Mouse (Mus musculus) lung, postnatal 4 days (tissue): ENCODE data around the gene Oprm1.
A peak's percentile ranks its signal among the peaks of the same experiment; 100 is the strongest.

Source experiments
- DNase-seq, 2 experiments: peaks; one replicate each; pipeline ENCODE4 v3.0.0; 2021

The Oprm1 gene

GRCm38 (mm10) chr10:7047919-7048291, 289.6 kb downstream of the Oprm1 start:
- no peak for DNase-seq

- no peak for DNase-seq
Observed at GRCm38 (mm10) chr10:7049901-7050300, 291.6 kb downstream of the Oprm1 start.

DNA sequence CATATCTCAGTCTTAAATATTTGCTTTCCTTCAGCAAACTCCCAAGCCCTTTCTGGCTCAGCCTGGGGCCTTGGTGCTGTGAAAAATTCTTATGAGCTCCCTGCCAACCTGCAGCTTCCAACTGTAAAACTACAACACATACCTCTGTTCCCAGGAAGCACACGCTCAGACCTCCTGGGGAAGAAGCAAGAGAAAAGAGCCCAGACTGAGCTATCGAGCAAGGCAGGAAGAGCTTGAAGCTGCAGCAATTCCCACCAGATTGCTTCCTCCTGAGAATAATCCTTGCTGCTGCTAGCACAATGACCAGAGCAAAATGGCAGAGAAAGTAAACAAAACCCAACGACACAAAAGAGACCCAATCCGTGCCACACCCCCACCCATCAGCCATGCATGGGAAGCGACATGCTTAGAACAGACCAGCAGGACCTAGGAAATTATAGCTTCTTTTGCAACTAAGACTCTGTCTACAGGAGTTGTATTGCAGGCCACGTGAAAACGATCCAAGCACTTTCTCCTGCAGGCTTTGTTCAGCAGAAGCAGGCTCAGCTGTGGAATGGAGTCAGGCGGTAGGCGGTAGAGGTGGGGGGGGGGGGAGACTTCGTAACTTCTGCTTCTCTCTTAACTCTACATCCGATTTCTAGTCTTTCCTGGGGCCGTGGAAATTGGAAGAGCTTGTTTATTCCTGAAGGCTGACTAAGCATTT, 294.2 kb downstream of the Oprm1 start, which contains the start of gene Ipcef1:
Gene Ipcef1, minus strand, starts transcription at position 164 of the 703 bp plus-strand sequence.
- DNase-seq = peak in 1 of 2 experiments; percentile 31

DNA sequence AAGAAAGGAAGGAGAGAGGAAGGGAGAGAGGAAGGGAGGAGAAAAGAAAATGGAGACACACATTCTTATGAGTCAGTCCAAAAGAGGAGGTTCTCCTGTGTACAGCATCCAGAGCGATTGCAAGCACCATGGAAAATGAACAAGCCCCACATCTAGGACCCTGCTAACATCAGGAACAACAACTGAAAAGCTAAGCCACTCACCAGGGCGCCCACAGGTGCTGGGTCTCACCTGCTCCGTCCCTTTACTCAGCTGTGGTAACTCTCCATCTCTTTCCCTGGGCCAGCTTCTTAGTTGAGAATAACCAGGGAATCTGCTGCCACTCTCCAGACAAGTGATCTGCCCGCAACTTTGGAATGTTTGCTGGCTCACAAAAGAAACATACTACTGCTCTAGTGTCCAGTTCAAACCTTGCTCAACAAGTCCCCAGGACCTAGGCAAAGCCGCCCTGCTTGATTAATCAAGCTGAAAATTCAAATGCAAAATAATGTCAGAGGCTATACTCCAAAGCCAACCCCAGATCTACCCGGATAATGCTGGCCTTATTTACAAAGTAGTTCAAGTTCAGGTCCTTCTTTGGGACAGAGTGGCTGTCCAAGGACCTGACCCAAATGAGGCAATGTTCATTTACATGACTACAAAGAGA, 296.4 kb downstream of the Oprm1 start:
- DNase-seq = no peak

DNA sequence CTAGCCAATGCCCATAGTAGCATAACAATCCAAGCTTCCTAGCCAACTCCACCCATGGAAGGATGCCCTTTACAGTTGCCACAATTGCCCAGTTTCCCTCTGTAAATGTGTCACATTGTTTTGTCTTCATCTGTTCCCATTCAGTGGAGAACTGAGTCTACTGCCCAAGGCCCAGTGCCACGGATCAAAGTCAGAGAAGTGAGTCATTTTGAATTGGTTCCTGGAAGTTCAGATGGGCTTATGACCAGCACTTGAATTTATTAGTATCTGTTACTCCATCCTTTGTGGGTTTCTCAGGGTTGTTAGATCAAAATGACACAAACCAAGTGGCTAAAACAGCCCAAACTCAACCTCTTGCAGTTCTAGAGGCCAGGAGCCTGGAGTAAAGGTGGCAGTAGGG, 299.2 kb downstream of the Oprm1 start:
- no peak for DNase-seq

DNA sequence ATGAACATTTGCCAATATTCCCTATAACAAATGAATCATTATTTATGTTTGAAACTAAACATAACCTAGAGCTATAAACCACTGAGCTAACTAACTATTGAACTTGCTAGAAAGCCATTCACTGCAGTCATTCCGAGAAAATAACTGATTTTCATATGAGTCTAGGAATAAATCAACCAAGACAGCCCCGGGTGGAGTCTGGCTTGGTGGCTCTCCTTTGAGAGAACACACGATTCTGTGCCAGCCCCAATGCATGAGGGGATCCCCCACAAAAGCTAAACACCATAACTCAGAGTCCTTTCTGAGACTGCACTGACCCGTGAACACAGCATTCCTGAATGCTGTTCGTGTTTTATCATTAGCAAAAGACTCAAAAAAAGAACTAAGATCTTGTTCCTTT, 302.0 kb downstream of the Oprm1 start:
- no peak for DNase-seq

GRCm38 (mm10) chr10:7062993-7063392, 304.7 kb downstream of the Oprm1 start:
- DNase-seq = peak; percentile 33 to 38

GRCm38 (mm10) chr10:7063752-7064457, 305.6 kb downstream of the Oprm1 start:
- no peak for DNase-seq

- DNase-seq = peak in 1 of 2 experiments; percentile 49
Observed at GRCm38 (mm10) chr10:7068608-7069007, 310.3 kb downstream of the Oprm1 start.

- DNase-seq = no peak
Observed at GRCm38 (mm10) chr10:7069090-7069489, 310.8 kb downstream of the Oprm1 start.

DNA sequence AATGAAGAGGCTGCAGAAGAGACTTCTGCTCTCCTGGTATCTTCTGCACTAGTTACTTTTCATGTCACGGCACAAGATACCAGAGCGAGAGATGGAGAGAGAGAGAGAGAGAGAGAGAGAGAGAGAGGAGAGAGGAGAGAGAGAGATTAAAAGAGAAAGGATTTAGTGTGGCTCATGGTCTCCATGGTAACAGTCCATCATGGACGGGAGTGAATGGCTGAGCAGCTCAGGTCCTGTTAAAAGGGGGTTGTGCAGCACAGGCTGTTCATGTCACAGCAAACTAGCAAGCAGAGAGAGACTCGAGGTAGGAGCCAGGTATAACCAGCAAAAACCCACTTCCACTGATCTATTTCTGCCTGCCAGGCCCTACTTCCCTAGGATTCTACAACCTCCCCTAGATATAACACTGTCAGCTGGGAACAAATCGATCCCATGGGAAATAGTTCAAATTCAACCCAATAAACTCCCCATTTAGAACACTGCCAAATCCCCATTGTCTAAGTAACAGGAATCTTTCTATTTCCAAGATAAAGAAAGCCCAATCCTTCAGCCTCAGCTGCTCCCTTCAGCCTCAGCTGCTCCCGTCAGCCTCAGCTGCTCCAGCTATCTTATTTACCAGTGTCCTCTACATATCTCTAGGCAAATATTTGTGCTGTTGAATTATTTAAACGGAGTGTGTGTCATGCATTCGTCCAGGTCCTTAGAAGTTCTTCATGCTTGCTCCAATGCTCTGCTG, 312.0 kb downstream of the Oprm1 start:
- DNase-seq = no peak

GRCm38 (mm10) chr10:7070924-7071323, 312.6 kb downstream of the Oprm1 start:
- no peak for DNase-seq

GRCm38 (mm10) chr10:7074231-7074630, 315.9 kb downstream of the Oprm1 start:
- DNase-seq = no peak

- no peak for DNase-seq
Observed at GRCm38 (mm10) chr10:7075661-7076060, 317.4 kb downstream of the Oprm1 start.

DNA sequence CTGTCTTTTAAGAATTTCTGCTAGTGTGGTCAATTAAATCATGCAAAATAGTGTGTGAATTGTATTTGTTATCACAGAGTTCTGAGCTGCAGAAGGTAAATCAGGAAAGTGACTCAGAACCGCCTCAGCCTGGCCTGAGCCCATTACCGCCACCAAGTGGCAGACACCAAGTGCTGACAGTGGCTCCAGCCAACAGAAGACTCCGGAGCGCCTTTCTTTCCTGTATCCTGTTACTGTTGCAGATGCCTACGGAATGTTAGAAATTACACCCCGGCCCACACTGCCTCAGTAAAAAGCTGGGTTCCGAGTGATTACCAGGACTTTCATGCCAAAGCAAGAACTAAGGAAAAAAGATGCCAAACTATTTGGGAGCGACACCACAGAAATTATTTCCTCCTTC, 317.9 kb downstream of the Oprm1 start:
- DNase-seq = peak; percentile 78 to 84

DNA sequence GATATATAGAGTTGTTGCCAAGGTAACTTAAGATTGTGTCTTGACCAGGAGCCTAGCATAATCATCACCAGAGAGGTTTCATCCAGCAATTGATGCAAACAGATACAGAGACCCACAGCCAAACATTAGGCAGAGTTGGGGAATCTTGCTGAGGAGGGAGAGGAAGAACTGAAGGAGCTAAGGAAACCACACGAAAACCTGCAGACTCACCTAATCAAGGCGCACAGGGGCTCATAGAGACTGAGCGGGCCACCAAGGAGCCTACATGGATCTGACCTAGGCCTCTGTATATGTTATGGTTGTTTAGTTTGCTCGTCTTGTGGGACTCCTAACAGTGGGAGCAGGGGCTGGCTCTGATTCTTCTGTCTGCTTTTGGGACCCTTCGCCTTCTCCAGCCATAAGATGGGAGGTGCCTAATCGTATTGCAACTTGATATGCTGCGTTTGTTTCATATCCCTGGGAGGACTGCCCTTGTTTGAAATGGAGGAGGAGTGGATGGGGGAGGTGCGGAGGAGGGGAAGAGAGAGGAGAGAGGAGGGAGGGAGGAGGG, 318.4 kb downstream of the Oprm1 start:
- DNase-seq = no peak

- DNase-seq = no peak
Observed at GRCm38 (mm10) chr10:7077389-7077808, 319.1 kb downstream of the Oprm1 start.

GRCm38 (mm10) chr10:7077971-7078370, 319.7 kb downstream of the Oprm1 start:
- DNase-seq = no peak
